Mouse (Mus musculus) regulatory T cell (primary cell): ENCODE results near the gene Ppm1n.

Experiments
- in situ Hi-C: fragments of 300-600 bp; cut with MboI, MseI; formaldehyde crosslinking; loops from one replicate; pipeline ENCODE4 v1.15.1; 2025; ENCODE audit warnings: high pct_unique_total_duplicates

Gene Ppm1n

GRCm38 (mm10) chr7:19308454-19309277 is 28.8 kb upstream of the Ppm1n start:
- in situ Hi-C loops = loop anchor here (5.0 to 10.0 kb wide), 2 partner anchors 34 to 56 kb away; partner anchors contain the start of gene Ercc1

- in situ Hi-C loops = loop anchor here (5.0 to 10.0 kb wide), 2 partner anchors 34 to 57 kb away; partner anchors contain the start of gene Ercc1
Measured at GRCm38 (mm10) chr7:19307739-19308453, 28.0 kb upstream of the Ppm1n start.

DNA sequence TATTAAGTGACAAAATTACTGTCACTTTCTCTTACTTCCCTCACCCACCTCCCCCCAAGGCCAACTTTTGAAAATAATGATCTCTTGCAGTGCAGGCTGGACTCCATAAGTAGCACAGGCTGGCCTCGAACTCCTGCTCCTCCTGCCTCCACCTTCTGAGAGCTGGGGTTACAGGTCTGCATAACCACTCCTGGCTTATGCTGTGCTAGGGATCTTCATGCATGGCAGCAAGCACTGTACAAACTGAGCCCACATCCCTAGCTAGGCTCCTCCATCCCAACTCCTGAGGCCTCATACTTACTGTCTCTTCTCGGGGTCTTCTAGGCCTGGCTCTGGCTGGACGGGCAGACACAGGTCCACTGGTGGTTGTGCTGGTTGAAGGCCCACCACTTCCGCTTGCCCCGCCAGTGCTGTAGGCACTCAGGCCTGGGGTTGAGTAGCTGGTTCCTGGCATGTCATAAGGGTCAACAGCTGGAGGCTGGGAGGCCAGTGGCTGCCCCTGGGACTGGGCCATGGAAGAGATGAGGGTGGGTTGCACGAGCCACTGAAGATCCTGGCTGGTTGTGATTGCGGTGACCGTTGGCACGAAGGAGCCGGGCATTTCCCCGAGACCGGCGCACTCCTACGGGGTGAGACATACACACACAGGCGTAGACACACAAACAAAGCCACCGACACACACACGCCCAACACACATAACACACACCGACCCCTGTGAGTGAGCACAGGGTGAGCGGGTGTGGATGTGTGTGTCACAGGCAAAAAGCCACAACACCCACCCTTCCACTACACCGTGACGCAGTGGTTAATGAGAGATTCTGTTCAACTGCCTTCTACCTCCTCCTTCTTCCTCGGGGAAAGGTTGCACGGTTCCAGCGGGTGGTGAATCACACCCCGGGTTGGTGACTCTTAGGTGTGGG is 27.2 kb upstream of the Ppm1n start:
- in situ Hi-C loops = loop anchor here (5.0 to 10.0 kb wide), 2 partner anchors 35 to 58 kb away; partner anchors contain the start of gene Ercc1

DNA sequence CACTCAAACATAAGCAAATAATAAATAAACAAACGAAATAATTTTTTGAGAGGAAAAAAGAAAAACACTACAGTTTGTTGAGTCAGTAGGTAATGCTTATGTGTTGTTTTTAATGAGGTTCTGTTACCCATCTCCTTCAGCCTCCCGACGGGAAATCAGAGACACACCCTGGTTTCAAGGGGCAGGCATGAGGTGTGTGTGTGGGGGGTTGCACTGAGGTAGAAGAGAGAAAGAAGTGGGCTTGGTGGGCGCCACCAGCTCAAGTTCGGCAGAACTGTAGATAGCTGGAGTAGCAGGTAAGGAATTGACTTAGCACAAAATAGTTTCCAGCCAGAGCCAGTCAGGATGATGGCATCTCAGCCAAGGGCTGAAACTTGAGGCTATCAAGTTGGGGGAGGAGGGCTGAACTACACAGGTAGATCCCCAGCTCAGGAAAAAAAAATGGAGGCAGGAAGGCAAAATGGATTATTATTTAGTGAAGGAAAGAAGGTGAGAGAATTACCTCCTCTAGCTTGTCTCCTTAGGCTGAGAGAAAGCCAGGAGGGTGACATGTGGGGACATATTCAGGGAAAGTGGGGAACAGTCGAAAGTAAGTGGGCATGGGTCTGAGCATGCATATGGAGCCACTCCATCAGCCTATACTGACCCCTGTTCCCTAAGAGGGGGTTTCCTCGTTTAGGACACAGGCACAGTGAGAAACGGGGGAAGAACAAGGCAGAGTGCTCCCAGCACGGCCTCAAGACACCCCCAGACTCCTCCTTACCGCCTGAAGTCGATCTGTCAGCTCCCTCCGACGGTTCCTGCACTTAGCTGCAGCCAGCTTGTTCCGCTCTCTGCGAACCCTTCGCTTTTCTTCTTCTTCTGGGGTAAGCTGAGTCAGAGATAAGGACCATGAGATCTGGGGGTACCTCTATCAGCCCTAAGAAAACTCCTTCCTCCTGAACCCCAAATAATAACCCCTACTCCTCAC is 26.2 kb upstream of the Ppm1n start:
- in situ Hi-C loops = loop anchor here (5.0 to 10.0 kb wide), 2 partner anchors 36 to 59 kb away; partner anchors contain the start of gene Ercc1

GRCm38 (mm10) chr7:19305413-19305735 is 25.5 kb upstream of the Ppm1n start:
- in situ Hi-C loops = loop anchor here (5.0 to 10.0 kb wide), 2 partner anchors 37 to 59 kb away; partner anchors contain the start of gene Ercc1

DNA sequence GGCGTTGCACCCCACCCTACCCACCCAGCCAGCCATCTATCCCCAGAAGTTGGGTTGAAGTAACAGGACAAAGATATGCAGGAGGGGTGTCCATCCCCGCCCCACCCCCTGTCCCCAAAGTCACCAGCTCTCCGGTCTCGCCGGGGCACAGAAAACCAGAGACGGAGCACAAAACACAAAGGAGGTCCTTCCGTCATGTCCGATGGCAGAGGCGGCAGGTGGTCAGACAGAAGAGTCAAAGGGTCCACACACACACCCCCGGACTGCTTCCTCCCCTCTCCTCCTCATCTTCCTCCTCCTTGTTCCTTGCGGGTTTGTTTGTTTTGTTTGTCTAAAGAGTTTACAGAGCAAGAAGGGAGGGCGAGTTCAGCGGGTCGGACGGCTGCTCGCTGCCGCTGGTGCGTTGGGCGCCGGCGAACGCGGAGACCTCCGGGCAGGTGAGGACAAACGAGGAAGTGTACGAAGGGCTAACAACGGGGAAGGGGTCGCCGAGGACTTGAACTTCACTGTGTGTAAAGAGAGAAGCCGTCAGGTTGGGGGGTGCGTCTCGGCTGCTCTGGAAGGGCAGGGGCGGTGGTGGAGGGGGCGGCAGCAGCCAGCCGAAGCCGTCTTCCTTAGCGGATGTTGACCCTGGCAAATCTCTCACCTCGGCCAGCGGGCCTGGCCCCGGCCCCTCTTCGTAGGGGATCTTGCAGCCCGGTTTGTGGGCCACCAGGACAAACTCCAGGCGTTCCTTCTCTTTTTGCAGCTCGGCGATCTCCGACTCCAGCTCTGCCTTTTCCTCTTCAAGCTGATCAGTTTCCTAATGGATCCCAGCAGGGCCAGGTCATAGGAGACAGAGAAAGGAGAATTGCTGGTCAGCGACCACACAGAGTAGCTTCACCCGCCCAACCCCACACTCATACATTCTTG is 24.9 kb upstream of the Ppm1n start:
- in situ Hi-C loops = loop anchor here (5.0 to 10.0 kb wide), 2 partner anchors 38 to 60 kb away; partner anchors contain the start of gene Ercc1

DNA sequence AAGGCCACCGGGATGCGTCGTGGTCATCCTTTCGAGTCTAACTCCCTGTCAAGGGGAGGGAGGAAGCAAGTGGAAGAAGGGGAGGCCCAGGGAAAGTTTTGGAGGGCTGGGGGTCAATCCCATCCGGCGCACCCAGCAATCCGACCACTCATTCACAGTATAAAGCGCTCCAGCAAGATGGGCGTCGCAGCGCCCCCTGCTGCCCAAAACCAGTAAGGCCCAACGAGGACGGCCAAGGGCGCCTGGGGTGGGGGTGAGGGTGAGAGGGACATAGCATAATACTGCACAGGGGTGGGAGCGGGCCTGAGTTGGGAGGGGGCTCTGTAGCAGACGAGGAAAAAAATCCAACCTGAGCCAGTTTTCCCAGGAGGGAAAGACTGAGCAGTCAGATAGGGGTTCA is 23.9 kb upstream of the Ppm1n start:
- in situ Hi-C loops = loop anchor here (10.0 kb wide), 1 partner anchor 61 kb away; no protein-coding TSS in a partner anchor

GRCm38 (mm10) chr7:19303046-19303305 is 23.1 kb upstream of the Ppm1n start:
- in situ Hi-C loops = loop anchor here (10.0 kb wide), 1 partner anchor 62 kb away; no protein-coding TSS in a partner anchor

DNA sequence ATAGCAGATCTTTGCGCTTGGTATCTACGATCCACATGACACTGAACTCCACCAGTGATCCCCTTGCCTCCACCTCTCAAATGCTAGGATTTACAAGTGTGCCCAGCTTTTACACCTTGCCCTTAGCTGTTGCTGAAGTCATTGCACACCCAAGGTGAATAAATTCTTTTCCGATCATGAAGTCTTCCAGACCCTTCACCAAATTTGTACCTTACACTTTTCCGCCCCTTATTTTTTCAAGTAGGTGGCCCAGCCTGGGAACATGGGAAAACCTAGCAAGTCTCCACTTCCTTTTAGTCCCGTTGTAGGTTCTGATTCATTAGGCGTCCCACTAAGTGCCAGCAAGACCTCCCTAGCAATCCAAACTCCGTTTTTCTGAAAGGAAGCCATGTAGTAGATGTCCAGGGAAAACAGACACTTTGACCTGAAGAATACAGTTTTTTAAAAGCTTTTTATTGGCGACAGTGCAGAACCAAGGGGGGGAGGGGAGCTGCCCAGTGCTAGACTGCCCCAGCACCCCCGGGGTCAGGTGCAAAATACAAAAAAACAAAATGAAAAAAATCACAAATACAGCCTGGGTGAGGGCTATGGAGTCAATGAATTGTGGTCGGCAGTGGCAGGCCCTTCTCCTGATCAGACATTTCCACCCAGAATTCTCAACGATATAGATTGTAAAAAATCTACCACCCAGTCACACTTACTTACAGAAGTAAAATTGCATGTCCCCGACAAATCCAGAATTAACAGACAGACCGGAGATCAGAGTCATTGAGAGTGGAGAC is 22.6 kb upstream of the Ppm1n start:
- in situ Hi-C loops = loop anchor here (10.0 kb wide), 1 partner anchor 62 kb away; no protein-coding TSS in a partner anchor

DNA sequence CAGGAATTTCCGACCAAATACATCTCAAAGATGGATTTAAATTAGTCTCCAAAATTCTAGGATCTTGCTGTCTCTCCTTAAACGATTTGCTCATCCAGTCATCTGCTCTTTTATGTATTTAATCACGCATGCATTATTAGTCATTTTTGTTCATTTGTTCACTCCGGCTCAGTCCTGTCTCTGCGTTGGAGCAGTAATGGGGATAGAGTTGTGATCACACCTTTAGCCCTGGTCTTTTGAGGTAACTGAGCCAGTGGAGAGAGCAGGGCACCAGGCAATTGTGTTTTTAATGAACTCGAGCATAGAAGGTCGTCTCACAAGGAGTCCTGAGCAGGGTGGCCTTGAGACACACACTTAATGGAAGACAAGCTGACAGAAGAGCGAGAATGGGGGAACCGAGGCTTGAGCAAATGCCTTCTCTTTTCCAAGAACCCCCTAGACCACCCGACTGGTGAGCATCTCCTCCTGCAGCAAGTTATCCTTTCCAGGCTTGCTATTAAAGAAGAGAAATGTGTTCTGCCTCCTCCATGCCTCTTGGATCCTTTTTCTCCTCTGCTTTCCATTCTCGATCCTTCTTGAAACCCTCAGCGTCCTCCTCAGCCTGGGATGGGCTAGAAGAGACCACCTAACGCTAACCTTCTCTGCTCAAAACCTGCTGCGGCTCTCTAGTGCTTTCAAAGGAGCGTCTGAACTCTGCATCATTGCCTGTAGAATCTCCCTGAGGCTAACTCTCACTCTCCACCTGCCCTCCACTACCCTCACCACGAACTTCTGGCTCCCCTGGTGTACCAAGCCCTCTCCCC is 21.8 kb upstream of the Ppm1n start:
- in situ Hi-C loops = loop anchor here (10.0 kb wide), 1 partner anchor 63 kb away; no protein-coding TSS in a partner anchor

- in situ Hi-C loops = loop anchor here (10.0 kb wide), 1 partner anchor 64 kb away; no protein-coding TSS in a partner anchor
Measured at GRCm38 (mm10) chr7:19300501-19301421, 20.9 kb upstream of the Ppm1n start.

DNA sequence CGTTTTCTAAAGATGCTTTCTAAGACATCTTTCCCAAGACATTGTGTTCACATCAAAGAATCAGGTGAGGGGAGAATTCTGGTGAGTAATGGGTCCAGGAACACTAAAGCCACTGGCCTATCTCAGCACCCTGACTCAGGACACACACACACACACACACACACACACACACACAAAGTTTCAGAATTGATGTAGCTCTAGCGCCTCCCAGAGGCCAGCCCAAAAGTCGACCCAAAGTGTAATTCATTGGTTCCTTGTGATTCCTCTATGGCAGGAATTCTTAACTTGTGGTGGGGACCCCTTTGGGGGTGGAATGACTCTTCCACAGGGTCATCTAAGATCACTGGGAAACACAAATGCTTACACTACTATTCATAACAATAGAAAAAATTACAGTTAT is 19.3 kb upstream of the Ppm1n start:
- in situ Hi-C loops = no loop called here

- in situ Hi-C loops = no loop called here
Measured at GRCm38 (mm10) chr7:19297794-19298193, 17.9 kb upstream of the Ppm1n start.

DNA sequence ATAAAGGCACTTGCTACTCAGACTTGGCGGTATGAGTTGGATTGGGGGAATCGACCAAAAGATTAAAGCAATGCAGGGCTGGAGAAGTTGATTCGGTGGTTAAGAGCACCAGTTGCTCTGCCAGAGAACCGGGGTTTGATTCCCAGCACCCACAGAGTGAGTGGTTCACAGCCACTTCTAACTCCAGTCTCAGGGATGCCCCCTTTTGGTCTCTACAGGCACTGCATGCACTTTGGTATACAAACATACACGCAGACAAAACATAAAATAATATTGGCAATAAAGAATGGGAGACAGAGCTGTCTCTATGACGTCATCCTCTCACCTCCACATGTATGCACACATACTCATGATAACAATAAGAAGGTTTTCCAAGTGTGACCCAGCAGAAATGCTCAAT is 17.2 kb upstream of the Ppm1n start:
- in situ Hi-C loops = no loop called here

GRCm38 (mm10) chr7:19295503-19296185 is 15.8 kb upstream of the Ppm1n start:
- in situ Hi-C loops = no loop called here
